12 mouse cellular contexts compared by ENCODE assay signal in genomic region chr7:123322452-123323121, GRCm38 (mm10). TPM values are rescaled to one million over a fixed set of nuclear protein-coding genes. Genes with fewer than 3 reads are reported as not detected.
A peak's percentile ranks its signal among the peaks of the same experiment; 100 is the strongest.
DNase-seq lines count a peak whose midpoint lies in the region; ATAC-seq and TF ChIP-seq lines count a peak whose summit lies in the region.
"Had no signal": no experiment of that assay in that cellular context is flagged by ENCODE, and none has a peak within 500 bp of the region (broad histone marks: within the 10 kb centered on the region; RNA-seq: fewer than 3 reads in every experiment).

No protein-coding gene starts in this region.

- no peaks in the 10 kb centered on the region for H3K27me3 ChIP-seq in embryonic facial prominence, embryonic 10.5 days (replicated peaks; ENCODE audit: low read depth, poor library complexity, severe bottlenecking)
- no peaks in the 10 kb centered on the region for H3K27me3 ChIP-seq in hindbrain, embryonic 12.5 days
- H3K27me3 ChIP-seq: forebrain, embryonic 12.5 days; hindbrain, embryonic 13.5 days had no signal

- H3K36me3 ChIP-seq in embryonic facial prominence, embryonic 10.5 days (replicated peaks): peaks cover 97% of the 10 kb centered on the region
- H3K36me3 ChIP-seq in hindbrain, embryonic 12.5 days: peaks cover 50% of the 10 kb centered on the region

- DNase-seq in ES-CJ7 (ENCODE audit: low read depth, low spot score): peak; percentile 48
- peak; percentile 59 to 72 for DNase-seq in lung, adult 18-20 months
- DNase-seq in layer of hippocampus, adult 2 months (ENCODE audit: low spot score in 2 of 2): no peak
- no peak for DNase-seq in embryonic facial prominence, embryonic 10.5 days (ENCODE audit: low spot score)
- no peak for DNase-seq in right cerebral cortex, postnatal 4 days
- DNase-seq: cerebellum, adult 2 months; spleen, adult 18-20 months had no signal

- H3K9me3 ChIP-seq in embryonic facial prominence, embryonic 10.5 days: no peaks in the 10 kb centered on the region
- no peaks in the 10 kb centered on the region for H3K9me3 ChIP-seq in hindbrain, embryonic 12.5 days (replicated peaks)
- H3K9me3 ChIP-seq: forebrain, embryonic 12.5 days; hindbrain, embryonic 13.5 days had no signal

- H3K4me2 ChIP-seq in hindbrain, embryonic 12.5 days (replicated peaks): no peak overlapping the region
- H3K4me2 ChIP-seq: forebrain, embryonic 12.5 days; hindbrain, embryonic 13.5 days had no signal

- H3K27ac ChIP-seq in layer of hippocampus, adult 2 months: no peak overlapping the region
- H3K27ac ChIP-seq in embryonic facial prominence, embryonic 10.5 days (replicated peaks): no peak overlapping the region
- H3K27ac ChIP-seq in hindbrain, embryonic 12.5 days: no peak overlapping the region
- H3K27ac ChIP-seq: forebrain, embryonic 12.5 days; hindbrain, embryonic 13.5 days had no signal

- no peak for TF ChIP-seq CTCF in layer of hippocampus, adult 2 months (conservative IDR thresholded peaks at IDR 0.05)

- H3K4me3 ChIP-seq in layer of hippocampus, adult 2 months: no peak overlapping the region
- no peak overlapping the region for H3K4me3 ChIP-seq in embryonic facial prominence, embryonic 10.5 days
- no peak overlapping the region for H3K4me3 ChIP-seq in hindbrain, embryonic 12.5 days
- H3K4me3 ChIP-seq: forebrain, embryonic 12.5 days; hindbrain, embryonic 13.5 days had no signal

- ATAC-seq in erythroblast, adult 5-6 weeks (replicated peaks; ENCODE audit: low FRiP score, poor library complexity, severe bottlenecking): peak; percentile 49; the same call in 1 of the 2 replicates
- ATAC-seq in neutrophil, adult 5-6 weeks (ENCODE audit: extremely low read depth, insufficient number of reproducible peaks, low FRiP score, poor library complexity, severe bottlenecking): peak; percentile 45; the same call in 1 of the 2 replicates
- ATAC-seq in hindbrain, embryonic 12.5 days (ENCODE audit: low FRiP score): no peak

- no peak overlapping the region for H3K9ac ChIP-seq in hindbrain, embryonic 12.5 days
- H3K9ac ChIP-seq: forebrain, embryonic 12.5 days; hindbrain, embryonic 13.5 days had no signal

- H3K4me1 ChIP-seq in embryonic facial prominence, embryonic 10.5 days: no peaks in the 10 kb centered on the region
- no peaks in the 10 kb centered on the region for H3K4me1 ChIP-seq in hindbrain, embryonic 12.5 days
- H3K4me1 ChIP-seq: hindbrain, embryonic 13.5 days had no signal

- WGBS in embryonic facial prominence, embryonic 10.5 days: 86% methylated on average over 13 of the region's 13 CpGs
- WGBS in hindbrain, embryonic 12.5 days: 91% methylated on average over 13 of the region's 13 CpGs

RNA-seq across cellular contexts. Expression of gene Lcmt1, which starts 47.0 kb away (rescaled TPM):
- total RNA-seq in erythroblast, adult 5-6 weeks (2015; ENCODE audit: low replicate concordance): 2.9 and 14.0 TPM in 2 replicates
- total RNA-seq in erythroblast, adult 5-6 weeks (2017; ENCODE audit: low replicate concordance): 7.8 and 18.0 TPM in 2 replicates
- total RNA-seq in neutrophil, adult 5-6 weeks (2017): 9.0 and 11.1 TPM in 2 replicates
- 10 to 100 TPM; 88.7 to 94.3 TPM for total RNA-seq in layer of hippocampus, adult 2 months (2021)
- 49.6 and 53.5 TPM in 2 replicates for polyA plus RNA-seq in embryonic facial prominence, embryonic 10.5 days (2016; fragmentation: Nextera tagmentation; extraction: Ambion mirVana)
- 62.1 and 63.3 TPM in 2 replicates for polyA plus RNA-seq in hindbrain, embryonic 12.5 days (2016; fragmentation: Nextera tagmentation; extraction: Ambion mirVana)

RNA-seq across cellular contexts. Expression of gene Arhgap17, which starts 47.1 kb away (rescaled TPM):
- 16.5 and 24.5 TPM in 2 replicates for total RNA-seq in erythroblast, adult 5-6 weeks (2015; ENCODE audit: low replicate concordance)
- 5.4 and 7.2 TPM in 2 replicates for total RNA-seq in erythroblast, adult 5-6 weeks (2017; ENCODE audit: low replicate concordance)
- total RNA-seq in neutrophil, adult 5-6 weeks (2017): 105 and 107 TPM in 2 replicates
- total RNA-seq in layer of hippocampus, adult 2 months (2021): 10 to 100 TPM; 29.0 to 35.2 TPM
- polyA plus RNA-seq in embryonic facial prominence, embryonic 10.5 days (2016; fragmentation: Nextera tagmentation; extraction: Ambion mirVana): 28.5 and 32.3 TPM in 2 replicates
- 23.7 and 25.2 TPM in 2 replicates for polyA plus RNA-seq in hindbrain, embryonic 12.5 days (2016; fragmentation: Nextera tagmentation; extraction: Ambion mirVana)

Comparison
In these comparisons a context has a peak if more than half of its experiments do, and no peak if none do; other contexts are left out.
1. DNase-seq: peak in ES-CJ7 (single experiment) and lung, adult 18-20 months (2 of 2); none in layer of hippocampus, adult 2 months (0 of 2), embryonic facial prominence, embryonic 10.5 days (single experiment) and right cerebral cortex, postnatal 4 days (single experiment).